Mouse (Mus musculus) kidney, postnatal 25 days (tissue): Measurements from ENCODE around the gene 2810006K23Rik.
"Not testable (repeated sequence)": the region's sequence is repeated elsewhere in the genome, so short reads cannot be mapped to it uniquely, and the experiment has no call there.

Source experiments
- DNase-seq, 2 experiments: peaks; one replicate each; pipeline ENCODE4 v3.0.0; 2021; ENCODE audit warnings: mixed read lengths in 2 of 2

The 2810006K23Rik gene

DNA sequence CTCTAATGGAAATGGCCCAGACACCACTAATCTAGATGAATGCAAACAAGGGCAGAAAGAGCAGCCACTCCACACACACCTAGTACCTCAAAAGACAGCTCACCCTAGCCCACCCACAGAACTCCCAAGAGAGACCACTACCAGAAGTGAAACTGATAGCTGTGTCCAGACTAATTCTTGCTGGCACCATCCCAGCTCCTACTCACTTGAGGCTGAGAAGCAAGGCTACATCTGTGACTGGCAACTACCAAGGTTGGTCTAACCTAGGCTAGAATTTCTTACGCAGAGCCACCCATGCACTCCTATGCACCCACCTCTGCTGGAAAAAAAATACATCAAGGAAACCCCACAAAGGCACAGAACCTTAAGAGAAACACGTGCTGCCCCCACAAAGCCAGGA, 22.5 kb downstream of the 2810006K23Rik start:
- DNase-seq, result no peak

DNA sequence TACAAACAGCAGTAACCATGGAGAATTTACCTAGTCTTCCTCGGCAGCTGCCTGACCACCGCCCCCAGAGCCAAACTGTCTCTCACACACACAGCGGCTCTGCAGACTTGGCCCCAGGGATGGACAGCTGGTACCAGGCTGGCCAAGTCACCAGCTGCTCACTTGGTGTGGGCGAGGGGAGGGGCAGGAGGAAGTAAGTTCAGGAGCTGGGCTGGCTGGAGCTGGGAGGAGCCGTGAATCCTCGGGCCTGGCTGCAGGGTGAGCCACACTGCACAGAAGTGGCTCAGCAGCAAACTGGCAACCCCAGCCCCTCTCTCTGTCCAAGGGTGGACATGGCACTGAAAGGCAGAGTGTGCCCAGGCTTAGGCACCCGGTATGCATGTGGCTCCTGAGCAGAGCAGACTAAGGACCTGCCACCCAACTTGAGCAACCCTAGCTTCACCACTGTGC, 23.2 kb downstream of the 2810006K23Rik start:
- DNase-seq, result peak; percentile 52 to 84

DNA sequence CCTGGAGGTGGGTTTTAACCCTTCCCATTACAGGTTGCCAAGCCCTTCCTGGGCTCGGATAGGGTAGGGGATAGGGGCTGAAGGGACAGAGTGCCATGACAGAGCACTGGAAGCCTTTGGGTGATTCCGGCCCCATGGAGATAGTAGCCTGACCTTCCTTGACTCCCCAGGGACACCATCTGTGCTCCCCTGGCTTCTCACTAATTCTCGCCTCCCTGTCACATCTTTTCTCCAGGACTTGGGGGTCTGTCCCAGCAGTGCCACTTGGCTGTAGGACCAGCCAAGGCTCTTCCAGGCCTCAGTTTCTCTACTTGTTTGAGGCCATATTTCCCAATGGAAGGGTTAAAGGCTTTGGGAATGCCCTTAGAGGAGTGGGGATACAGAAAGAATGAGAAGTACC, 23.7 kb downstream of the 2810006K23Rik start:
- no peak for DNase-seq

- peak; percentile 74 to 90 for DNase-seq
Observed at GRCm38 (mm10) chr5:124352141-124352920, 24.4 kb downstream of the 2810006K23Rik start.

- peak in 1 of 2 experiments; percentile 60 for DNase-seq
Observed at GRCm38 (mm10) chr5:124353011-124353725, 25.3 kb downstream of the 2810006K23Rik start.

GRCm38 (mm10) chr5:124353726-124354547, 26.0 kb downstream of the 2810006K23Rik start:
- DNase-seq, result peak; percentile 54 to 78

GRCm38 (mm10) chr5:124354574-124355424, 26.9 kb downstream of the 2810006K23Rik start:
- DNase-seq, result peak; percentile 42 to 68

DNA sequence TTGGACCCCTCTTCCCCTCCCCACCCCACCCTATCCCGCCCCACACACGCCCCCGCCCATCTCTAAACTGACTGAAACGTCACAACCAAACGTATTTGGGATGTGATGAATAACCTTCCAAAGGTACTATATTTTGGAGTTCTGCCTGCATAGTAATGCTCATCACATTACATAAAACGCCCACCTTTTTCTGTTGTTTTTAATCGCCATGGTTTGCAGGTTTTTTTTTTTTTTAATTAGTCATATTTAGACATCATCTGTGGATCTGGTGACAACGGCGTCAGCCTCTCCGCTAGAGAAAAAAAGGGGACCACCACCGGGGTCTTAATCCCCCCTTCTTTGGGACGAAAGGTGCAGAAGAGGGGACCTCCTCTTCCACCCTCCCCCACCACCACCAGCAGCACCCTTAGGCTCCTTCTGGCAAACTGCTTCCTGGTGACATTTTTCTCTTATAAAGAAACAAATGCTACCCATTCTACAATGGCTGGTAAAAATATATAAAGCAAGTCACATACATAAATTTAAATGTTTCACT, 27.6 kb downstream of the 2810006K23Rik start:
- no peak for DNase-seq

DNA sequence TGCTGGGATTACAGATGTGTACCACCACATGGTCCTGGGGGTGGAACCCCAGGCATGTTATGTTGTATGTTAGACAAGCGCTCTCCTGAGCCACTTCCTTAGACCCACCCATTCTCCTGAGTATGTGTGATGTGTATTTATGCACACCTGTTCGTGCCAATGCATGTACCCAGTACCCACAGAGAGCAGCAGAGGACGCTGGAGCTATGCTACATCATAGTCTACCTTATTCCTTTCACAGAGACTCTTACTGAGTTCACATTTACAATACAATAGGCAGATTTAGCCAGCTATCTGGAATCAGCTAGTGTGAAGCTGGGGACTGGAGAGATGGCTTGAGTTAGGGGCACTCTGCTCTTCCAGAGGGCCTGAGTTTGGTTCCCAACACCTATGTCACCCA, 28.8 kb downstream of the 2810006K23Rik start:
- no peak for DNase-seq

GRCm38 (mm10) chr5:124359641-124360040, 31.8 kb downstream of the 2810006K23Rik start:
- no peak for DNase-seq

DNA sequence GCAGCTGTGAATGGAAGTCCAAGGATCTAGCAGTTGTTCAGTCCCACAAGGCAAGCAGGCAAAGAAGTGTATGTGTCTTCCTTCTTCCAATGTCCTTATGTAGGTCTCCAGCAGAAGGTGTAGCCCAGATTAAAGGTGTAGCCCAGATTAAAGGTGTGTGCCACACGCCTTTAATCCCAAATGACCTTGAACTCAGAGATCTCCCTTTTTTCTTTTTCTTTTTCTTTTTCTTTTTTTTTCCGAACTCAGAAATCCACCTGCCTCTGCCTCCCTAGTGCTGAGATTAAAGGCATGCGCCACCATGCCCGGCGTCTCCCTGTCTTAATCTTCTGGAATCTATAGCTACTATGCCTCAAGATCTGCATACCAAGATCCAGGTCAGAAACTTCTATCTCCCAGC, 35.1 kb downstream of the 2810006K23Rik start, which contains the start of gene Cdk2ap1:
Cdk2ap1 (minus strand) TSS at position 101 of the 400 bp plus-strand sequence.
- not testable (repeated sequence) for DNase-seq

DNA sequence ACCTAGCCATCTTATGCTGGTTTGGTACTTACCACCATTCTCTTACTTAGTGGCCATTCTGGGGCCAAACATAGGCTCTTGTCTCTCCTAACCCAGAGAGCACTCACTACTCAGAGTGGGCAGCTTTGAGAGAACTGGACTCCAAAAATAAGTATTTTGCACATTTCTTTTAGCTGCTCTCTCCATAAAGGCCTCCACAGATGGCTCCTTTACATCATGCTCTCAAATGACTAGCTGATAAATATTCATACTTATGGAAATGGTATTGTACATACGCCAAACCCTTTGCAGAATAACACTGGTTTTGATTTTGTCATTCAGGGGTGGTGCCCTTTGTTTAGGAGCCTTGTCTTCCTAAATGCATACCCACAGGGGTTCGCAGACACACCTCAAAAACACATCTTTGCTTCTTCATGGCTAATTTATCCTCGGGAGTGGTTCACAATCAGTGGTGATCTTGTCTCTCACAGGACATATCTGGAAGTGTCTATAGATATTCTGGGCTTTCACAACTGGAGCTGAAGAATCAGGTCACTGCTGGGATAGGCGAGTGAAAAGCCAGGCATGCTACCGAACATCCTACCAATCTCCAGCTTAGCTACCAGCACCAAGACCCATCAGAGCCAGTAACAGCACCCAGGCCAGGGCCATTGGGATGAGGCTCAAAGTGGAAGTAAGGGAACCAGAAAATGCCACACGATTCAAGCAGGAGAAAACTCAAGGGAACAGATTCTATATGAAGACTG, 36.5 kb downstream of the 2810006K23Rik start:
- DNase-seq, result no peak

- no peak for DNase-seq
Observed at GRCm38 (mm10) chr5:124365754-124366153, 37.9 kb downstream of the 2810006K23Rik start.

- peak; percentile 80 to 81 for DNase-seq
Observed at GRCm38 (mm10) chr5:124366721-124367120, 38.8 kb downstream of the 2810006K23Rik start.

DNA sequence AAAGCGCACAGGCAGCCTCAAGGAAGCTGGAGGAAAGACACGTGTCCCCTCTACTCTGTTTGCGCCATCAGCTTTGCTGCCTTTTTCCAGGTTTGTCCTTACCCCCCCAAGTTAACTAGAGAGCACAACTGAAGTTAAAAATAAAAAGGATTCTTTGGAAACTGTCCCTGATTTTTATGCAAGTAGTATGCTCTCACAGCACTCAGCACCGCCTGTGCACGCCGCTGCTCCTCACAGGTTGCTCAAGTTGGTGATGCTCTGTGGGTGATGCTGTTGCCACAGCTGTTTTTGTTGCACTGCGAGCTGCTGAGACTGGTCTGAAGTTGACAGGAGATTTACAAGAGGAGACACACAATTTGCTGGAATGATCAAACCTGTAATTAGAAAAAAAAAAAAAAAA, 46.4 kb downstream of the 2810006K23Rik start:
- no peak for DNase-seq

DNA sequence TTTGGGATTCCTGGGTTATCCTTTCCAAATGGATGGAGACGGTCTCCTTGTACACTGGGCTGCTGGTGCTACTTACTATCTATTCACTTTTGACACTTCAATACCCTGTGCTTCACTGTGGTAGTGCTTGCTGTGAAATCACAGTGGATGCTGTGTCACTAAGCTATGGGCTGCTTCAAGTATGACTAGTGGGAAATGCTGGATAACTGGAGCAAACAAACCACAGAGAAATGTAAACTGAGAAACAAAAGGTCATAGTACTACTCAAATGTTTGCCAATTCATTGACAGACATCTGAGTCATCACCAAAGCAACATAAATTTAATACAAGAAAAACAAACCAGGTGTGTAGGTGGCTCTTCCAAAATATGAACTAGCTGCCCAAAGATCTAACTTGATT, 48.5 kb downstream of the 2810006K23Rik start:
- DNase-seq, result no peak

DNA sequence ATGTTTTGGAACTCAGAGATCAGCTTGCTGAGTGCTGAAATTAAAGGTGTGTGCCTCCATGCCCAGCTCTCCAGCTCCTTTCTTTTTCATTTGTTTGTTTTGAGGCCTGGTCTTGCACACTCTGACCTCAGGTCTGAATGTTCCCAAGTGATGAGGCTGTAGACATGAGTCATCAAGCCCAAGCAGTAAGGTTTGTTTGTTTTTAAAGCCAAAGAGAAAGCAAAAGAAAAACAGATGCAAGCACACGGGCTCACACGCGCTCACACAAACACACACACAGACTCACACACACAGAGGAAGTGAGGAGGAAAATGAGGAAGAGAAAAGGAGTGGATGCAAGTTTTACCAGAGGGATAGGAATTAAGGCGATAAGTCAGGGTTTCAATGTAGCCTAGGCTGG, 49.3 kb downstream of the 2810006K23Rik start:
- no peak for DNase-seq

- no peak for DNase-seq
Observed at GRCm38 (mm10) chr5:124380121-124380520, 52.2 kb downstream of the 2810006K23Rik start.

DNA sequence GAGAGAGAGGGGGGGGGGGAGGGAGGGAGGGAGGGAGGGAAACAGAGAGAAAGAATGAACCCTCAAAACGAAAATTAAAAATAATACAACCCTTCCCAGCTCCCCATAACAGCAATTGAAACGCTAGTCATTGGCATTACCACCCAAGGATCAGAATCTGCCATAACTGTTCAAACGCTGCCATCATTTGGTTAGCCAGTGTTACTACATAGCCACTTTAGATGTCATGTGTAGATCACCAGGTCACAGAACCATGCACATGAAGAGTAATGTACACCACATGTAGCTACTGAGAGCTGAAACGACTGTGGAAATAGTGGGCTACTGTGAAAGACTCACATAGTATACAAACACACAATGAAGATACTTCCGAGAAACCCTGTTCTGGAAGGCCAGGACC, 60.0 kb downstream of the 2810006K23Rik start:
- DNase-seq, result no peak
